Mouse (Mus musculus): ENCODE results near the gene Robo1.

DNA sequence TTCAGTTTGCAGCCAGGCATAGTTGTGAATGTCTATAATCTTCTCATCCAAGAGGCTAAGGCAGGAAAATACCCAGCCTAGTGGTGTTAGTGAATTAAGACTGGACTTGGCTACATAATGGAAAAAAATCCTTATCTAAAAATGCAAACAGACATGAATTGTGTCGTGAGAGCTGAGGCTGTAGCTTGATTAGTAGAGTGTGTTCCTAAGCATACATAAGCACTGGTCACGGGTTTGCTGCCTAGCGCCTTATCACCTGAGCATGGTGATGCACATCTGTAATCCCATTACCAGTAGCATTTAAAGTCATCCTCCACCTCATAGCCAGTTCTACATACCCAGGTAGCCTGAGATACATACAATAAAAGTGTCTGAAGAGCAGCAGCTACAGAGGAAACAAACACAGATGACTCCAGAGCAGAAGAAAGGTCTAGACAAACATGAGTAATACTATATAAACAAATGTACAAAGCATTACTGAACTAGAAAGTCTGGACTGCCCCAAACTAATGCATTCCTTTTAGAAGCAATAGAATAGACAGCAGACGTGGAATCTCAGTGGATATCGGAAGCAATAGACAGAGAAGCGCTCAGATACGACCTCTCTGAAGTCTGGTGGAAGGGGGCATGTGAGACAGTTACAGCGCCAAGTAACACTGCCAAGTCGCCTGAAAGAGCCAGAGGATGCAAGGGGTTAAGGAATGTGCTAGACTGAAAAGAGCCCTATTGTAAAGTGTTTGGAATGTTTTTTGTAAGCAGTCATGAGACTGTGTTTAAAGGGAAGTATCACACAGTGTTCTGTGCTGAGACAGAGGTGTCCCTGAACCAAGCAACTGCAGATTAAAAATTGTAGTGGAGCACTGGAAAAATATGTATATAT is 333.1 kb downstream of the Robo1 start:
- TF ChIP-seq POLR2A (IDR thresholded peaks at IDR 0.05; ENCODE audit: insufficient read depth, low read length) (no peak), EP300 (IDR thresholded peaks at IDR 0.05; ENCODE audit: insufficient read depth, low read depth, low read length) (no peak), CTCF (IDR thresholded peaks at IDR 0.05; ENCODE audit: low read depth, low read length) (no peak)
